Mouse (Mus musculus) G1E (cell line): ENCODE measurements around the gene AL732309.1.

Source experiments
- CTCF ChIP-seq: IDR thresholded peaks from 2 replicates; pipeline ENCODE4 v1.5.1; 2012; ENCODE audit warnings: low read depth, low read length, inconsistent platforms, mixed read lengths
- GATA1 ChIP-seq: IDR thresholded peaks from 2 replicates; pipeline ENCODE4 v1.6.1; 2012; ENCODE audit warnings: borderline replicate concordance, low read length, inconsistent platforms, mixed read lengths
- TAL1 ChIP-seq: conservative IDR thresholded peaks from 2 replicates; pipeline ENCODE4 v1.6.1; 2012; ENCODE audit warnings: low read depth, low read length, inconsistent platforms, mixed read lengths

DNA sequence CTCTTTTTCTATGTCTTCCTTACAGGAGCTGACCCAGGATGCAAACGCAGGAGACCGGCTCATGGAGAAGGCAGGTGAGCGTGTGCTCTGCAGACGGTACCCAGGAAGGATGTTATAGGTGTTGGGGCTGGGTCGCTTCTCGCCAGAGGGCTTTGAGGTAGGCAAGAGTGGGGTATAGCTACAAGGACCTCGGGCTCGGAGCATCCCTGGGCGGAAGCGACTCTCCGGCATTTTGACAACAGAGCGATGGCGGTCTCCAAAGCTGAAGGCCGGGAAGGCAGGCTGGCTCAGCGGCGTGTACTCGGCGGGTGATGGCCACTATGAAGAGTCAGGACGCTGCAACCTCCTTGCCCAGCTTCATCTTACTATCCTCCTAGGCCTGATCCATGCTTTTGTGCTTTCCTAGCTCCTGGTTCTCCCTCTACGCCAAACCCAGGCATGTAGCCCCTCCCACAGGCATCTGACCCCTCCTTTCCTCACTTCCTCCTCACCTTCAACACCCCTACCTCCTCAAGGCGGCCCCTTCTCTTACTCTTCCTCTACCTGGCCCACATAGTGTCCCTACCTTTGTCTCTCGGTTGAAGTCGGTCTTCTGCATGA, 33.3 kb downstream of the AL732309.1 start:
- TF ChIP-seq CTCF = no peak
- TF ChIP-seq GATA1 = no peak
- TF ChIP-seq TAL1 = no peak
